Mouse (Mus musculus) embryo, embryonic 10.5 days (tissue): ENCODE data around the gene Stk39.
A peak's percentile ranks its signal among the peaks of the same experiment; 100 is the strongest.

Experiments
- DNase-seq: peaks from one replicate; pipeline ENCODE4 v3.0.0-alpha.2; 2015; ENCODE audit warnings: low spot score

Stk39 gene

GRCm38 (mm10) chr2:68382394-68383059 is 89.5 kb downstream of the Stk39 start:
- no peak for DNase-seq

DNA sequence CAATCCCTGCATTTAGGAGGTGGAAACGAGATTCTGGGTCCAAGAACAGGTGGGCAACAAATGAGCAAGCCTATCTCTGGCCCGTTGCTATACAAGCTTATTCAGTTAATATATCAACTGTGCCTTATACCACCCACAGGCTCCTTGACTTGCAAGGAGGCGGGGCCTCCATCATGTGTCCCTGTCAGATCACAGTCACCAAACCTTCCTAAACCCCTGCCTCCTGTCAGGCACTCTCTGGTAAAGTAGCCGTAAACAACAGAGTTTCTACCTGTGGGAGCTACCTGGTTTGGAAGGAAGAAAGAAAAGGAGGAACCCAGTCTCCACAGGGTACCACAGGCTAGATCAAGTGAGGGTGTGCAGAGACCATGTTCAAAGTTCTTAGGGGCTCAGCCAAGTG is 90.2 kb downstream of the Stk39 start:
- DNase-seq = no peak

GRCm38 (mm10) chr2:68381205-68381604 is 90.9 kb downstream of the Stk39 start:
- DNase-seq = no peak

GRCm38 (mm10) chr2:68379631-68380030 is 92.4 kb downstream of the Stk39 start:
- DNase-seq = no peak

- DNase-seq = no peak
Observed at GRCm38 (mm10) chr2:68378319-68378718, 93.7 kb downstream of the Stk39 start.

DNA sequence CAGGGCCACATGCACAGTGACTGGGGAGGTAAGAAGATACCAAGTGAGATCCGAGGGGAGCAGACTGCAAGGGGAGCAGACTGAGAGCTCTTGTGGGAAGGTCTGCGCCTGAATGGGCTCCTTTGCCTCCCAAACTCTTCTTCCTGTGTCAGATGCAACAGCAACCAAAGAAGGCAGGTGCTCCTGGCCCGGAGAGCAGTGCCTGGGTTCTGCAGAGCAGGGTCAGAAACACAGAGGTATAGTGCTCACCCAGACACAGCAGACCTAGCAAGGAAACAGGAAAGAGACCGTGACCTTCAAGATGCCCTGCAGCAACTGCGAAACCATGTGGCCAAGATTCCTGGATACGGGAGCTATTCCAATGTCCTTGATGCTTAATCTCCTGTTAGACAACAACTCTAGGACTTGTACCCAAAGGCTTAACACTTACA is 94.8 kb downstream of the Stk39 start:
- DNase-seq = no peak

- no peak for DNase-seq
Observed at GRCm38 (mm10) chr2:68376660-68377059, 95.4 kb downstream of the Stk39 start.

DNA sequence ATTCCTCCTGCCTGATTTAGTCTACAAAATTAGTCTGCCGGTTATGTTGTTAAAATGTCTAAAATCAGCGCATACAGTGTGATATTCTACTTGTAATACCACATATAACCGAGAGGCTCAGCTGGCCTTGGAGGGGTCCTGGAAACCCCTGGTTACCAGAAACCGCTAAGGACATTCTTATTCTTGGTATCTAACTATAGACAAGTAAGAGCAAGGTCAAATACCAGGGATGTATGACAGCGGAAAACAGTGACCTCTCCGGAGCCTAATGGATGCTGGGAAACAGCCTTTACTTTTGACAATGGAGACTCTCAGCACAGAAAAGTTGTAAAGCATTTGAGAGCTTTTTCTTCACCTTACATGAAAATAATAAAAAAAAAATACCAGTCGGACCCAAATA is 97.9 kb downstream of the Stk39 start:
- DNase-seq = no peak

- no peak for DNase-seq
Observed at GRCm38 (mm10) chr2:68371912-68372311, 100.2 kb downstream of the Stk39 start.

GRCm38 (mm10) chr2:68370326-68370725 is 101.7 kb downstream of the Stk39 start:
- no peak for DNase-seq

DNA sequence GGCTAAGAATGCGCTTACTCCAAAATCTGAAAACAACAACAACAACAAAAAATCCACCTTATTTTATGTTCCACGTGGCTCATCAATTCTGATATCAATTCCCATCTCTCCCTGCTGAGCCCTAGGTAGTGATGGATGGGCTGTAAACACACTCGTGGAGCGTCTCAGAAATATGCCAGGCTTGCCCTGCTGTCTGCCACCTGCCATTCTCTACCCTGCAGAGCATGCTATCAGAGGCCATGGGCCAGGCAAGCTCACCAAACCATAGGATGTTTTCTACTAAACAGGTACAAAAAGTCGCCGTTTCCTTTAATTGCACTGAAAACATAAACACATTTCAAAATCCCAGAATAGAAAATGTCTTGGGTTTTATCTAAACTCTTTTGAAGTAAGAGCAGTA is 103.0 kb downstream of the Stk39 start:
- DNase-seq = no peak

GRCm38 (mm10) chr2:68367944-68368343 is 104.1 kb downstream of the Stk39 start:
- no peak for DNase-seq

GRCm38 (mm10) chr2:68366897-68367193 is 105.2 kb downstream of the Stk39 start:
- peak; percentile 73 for DNase-seq

GRCm38 (mm10) chr2:68366091-68366896 is 105.8 kb downstream of the Stk39 start:
- DNase-seq = peak; percentile 69

GRCm38 (mm10) chr2:68365504-68365903 is 106.6 kb downstream of the Stk39 start:
- no peak for DNase-seq

- DNase-seq = peak; percentile 84
Observed at GRCm38 (mm10) chr2:68364181-68364900, 107.7 kb downstream of the Stk39 start.

- no peak for DNase-seq
Observed at GRCm38 (mm10) chr2:68363159-68363558, 108.9 kb downstream of the Stk39 start.

DNA sequence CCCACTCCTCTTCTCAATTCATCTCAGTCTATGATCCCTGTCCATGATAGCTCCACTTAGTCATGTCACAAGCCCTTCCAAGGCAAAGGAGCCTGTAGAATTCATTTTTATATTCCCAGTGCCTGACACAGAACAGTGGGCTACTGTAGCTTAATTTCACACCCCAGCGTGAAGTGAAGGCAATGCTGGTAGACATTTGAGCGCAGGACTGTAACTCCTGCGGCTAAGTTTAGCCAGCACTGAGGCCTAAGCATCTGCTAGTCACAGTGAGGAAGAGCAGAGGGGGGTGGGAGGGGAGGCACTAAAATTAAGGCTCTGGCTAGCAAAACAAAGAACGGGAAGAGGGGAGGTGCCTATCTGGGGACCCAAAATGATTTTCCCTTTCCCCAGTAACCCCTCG is 110.4 kb downstream of the Stk39 start:
- no peak for DNase-seq

GRCm38 (mm10) chr2:68350621-68351020 is 121.4 kb downstream of the Stk39 start:
- peak; percentile 87 for DNase-seq

DNA sequence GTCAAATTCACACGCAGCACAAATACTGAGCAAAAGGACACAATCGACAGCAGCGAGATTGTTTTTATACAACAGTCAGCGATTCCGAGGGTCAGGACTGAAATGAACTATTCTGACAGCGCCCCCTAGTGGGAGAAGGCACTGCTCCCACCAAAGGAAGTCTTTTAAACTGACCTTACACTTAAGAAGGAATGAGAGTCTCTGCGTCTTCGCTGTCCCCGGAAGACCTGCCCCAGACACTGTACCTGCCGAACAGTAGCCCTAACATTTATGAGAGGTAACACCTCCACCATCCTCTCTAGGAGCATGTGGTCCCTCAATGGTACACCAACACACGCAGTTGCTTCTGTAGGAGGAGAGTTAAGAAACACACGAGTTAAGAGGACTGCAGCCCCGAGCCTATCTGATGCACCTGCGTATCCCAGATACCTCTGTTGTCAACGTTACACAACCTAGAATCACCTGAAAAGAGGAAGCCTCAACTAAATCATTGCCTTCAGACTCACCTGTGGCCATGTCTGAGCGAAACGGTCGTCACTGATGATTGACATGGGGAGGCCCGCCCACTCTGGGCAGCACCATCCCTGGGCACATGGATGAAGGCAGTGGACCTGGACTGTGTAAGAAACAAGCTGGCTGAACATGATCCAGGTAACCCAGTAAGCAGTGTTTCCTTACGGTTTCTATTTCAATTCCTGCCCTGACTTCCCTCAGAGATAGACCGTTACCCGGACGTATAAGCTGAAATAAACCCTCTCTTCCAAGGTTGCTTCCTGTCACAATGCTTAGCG is 122.3 kb downstream of the Stk39 start:
- peak; percentile 94 for DNase-seq

GRCm38 (mm10) chr2:68348966-68349365 is 123.1 kb downstream of the Stk39 start:
- no peak for DNase-seq

DNA sequence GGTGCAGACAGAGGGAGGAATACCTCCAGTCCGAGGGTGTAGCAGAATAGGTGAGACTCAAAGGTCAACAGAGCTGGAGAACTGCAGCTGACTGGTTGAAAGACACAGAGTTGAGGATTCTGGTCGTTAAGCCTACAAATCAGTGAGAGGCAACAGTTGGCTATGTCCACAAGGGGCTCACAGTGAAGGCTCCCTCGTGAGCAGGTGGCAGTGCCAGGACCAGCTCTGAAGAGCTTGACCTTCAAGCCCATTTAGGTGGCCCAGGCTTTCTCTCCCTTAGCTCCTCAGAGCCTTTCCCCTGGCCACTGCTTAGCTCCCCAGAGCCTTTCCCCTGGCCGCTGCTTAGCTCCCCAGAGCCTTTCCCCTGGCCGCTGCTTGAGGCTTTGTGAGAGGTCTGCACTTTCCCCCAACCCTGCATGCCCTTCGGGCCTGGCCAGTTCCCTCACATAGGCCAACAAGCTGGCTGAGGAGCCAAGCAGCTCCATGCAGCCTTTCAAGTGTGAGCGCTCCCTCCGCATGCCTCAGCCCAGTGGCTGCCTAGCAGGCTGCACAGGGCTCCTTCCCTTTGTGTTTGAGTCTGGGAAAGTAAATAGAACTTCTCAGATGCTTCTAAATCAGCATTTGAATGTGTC is 125.3 kb downstream of the Stk39 start:
- peak; percentile 57 for DNase-seq
